Mouse (Mus musculus) kidney, embryonic 14.5 days (tissue): ENCODE data around the gene Ccdc28b. TPM values are rescaled to one million over a fixed set of nuclear protein-coding genes. Genes with fewer than 3 reads are reported as not detected.
A peak's percentile ranks its signal among the peaks of the same experiment; 100 is the strongest.

Source experiments
- ATAC-seq: fragments of 200-750 bp; cut with Nextera tagmentation; 2 replicates; pipeline ENCODE4 v1.8.0; 2017; ENCODE audit warnings: moderate number of reproducible peaks, mild to moderate bottlenecking, moderate TSS enrichment, moderate library complexity; ENCODE audit not compliant: low FRiP score, low TSS enrichment
- H3K27ac ChIP-seq: fragments of 300-500 bp; sonication (generic); 2 replicates; pipeline ENCODE4 v1.5.1; 2014; ENCODE audit warnings: low read depth, mild to moderate bottlenecking, low read length, moderate library complexity, mixed read lengths
- H3K27me3 ChIP-seq: fragments of 300-500 bp; sonication (generic); 2 replicates; pipeline ENCODE4 v1.6.1; 2014; ENCODE audit warnings: mild to moderate bottlenecking, low read length; ENCODE audit not compliant: control insufficient read depth, insufficient read depth
- H3K36me3 ChIP-seq: fragments of 300-500 bp; sonication (generic); 2 replicates; pipeline ENCODE4 v1.6.1; 2014; ENCODE audit warnings: low read length, mixed read lengths; ENCODE audit not compliant: control insufficient read depth, insufficient read depth
- H3K4me1 ChIP-seq: fragments of 300-500 bp; sonication (generic); 2 replicates; pipeline ENCODE4 v1.6.1; 2014; ENCODE audit warnings: low read length, mixed read lengths; ENCODE audit not compliant: control insufficient read depth, insufficient read depth
- H3K4me2 ChIP-seq: fragments of 300-500 bp; sonication (generic); replicated peaks from 2 replicates; pipeline ENCODE4 v1.6.1; 2014; ENCODE audit warnings: low read depth, mild to moderate bottlenecking, low read length
- H3K4me3 ChIP-seq: fragments of 300-500 bp; sonication (generic); 2 replicates; pipeline ENCODE4 v1.5.1; 2014; ENCODE audit warnings: mild to moderate bottlenecking, low read length
- H3K9ac ChIP-seq: fragments of 300-500 bp; sonication (generic); 2 replicates; pipeline ENCODE4 v1.6.1; 2014; ENCODE audit warnings: low read depth, mild to moderate bottlenecking, low read length, moderate library complexity
- H3K9me3 ChIP-seq: fragments of 300-500 bp; sonication (generic); 2 replicates; pipeline ENCODE4 v1.6.1; 2016; ENCODE audit warnings: low read length; ENCODE audit not compliant: control insufficient read depth
- WGBS: fragments of 180-500 bp; shearing (Covaris S2); extraction: QIAGEN DNeasy Blood & Tissue Kit; methylation state at CpG from one replicate; pipeline ENCODE4 v1.1.7; 2014; 5-methylcytosine and 5-hydroxymethylcytosine counted together
- polyA plus RNA-seq: library from polyadenylated mRNA; unstranded; fragments of >200 nt; fragmentation: Nextera tagmentation; extraction: Ambion mirVana; gene quantifications from 2 replicates; pipeline ENCODE4 v1.2.1, GENCODE M21; 2014

Ccdc28b gene
- polyA plus RNA-seq, 1 experiment from 2014 or later, result 48.6 TPM

- H3K27ac ChIP-seq, result no peak overlapping the region
- no peak overlapping the region for H3K9ac ChIP-seq
- H3K36me3 ChIP-seq, result no peaks in the 10 kb centered on the region
- H3K4me2 ChIP-seq, result no peak overlapping the region
- WGBS, result 82% methylated on average over 1 of the region's 1 CpGs
- no peaks in the 10 kb centered on the region for H3K27me3 ChIP-seq
- no peaks in the 10 kb centered on the region for H3K9me3 ChIP-seq
- H3K4me1 ChIP-seq, result peaks cover 12% of the 10 kb centered on the region
- ATAC-seq, result no peak
- H3K4me3 ChIP-seq, result no peak overlapping the region
Measured at GRCm38 (mm10) chr4:129582251-129582650, 41.5 kb downstream of the Ccdc28b start.

- Histone ChIP-seq H3K9me3 (no peaks in the 10 kb centered on the region), H3K4me3 (no peak overlapping the region), H3K27ac (no peak overlapping the region), H3K36me3 (no peaks in the 10 kb centered on the region), H3K9ac (no peak overlapping the region), H3K4me2 (no peak overlapping the region), H3K27me3 (no peaks in the 10 kb centered on the region), H3K4me1 (peaks cover 14% of the 10 kb centered on the region)
- no peak for ATAC-seq
- WGBS, result 62% methylated on average over 7 of the region's 7 CpGs
Measured at GRCm38 (mm10) chr4:129580347-129580746, 43.4 kb downstream of the Ccdc28b start.

GRCm38 (mm10) chr4:129578466-129578865, 45.3 kb downstream of the Ccdc28b start, which contains the start of gene Fam167b:
Gene Fam167b, minus strand, starts transcription at chr4:129578549.
- Histone ChIP-seq H3K36me3 (no peaks in the 10 kb centered on the region), H3K4me2 (peak within 1 kb of the TSS; percentile 30), H3K27ac (peak within 1 kb of the TSS; percentile 17; the same call in 1 of the 2 replicates), H3K9ac (peak within 1 kb of the TSS; percentile 23; the same call in 1 of the 2 replicates), H3K4me3 (peak within 1 kb of the TSS; percentile 3; the same call in 1 of the 2 replicates), H3K9me3 (no peaks in the 10 kb centered on the region), H3K27me3 (no peaks in the 10 kb centered on the region), H3K4me1 (peaks cover 10% of the 10 kb centered on the region)
- 82% methylated on average over 5 of the region's 5 CpGs for WGBS
- no peak for ATAC-seq

GRCm38 (mm10) chr4:129577688-129578087, 46.1 kb downstream of the Ccdc28b start:
- whole genome bisulfite sequencing, result 80% methylated on average over 7 of the region's 7 CpGs
- H3K4me3 ChIP-seq, result no peak overlapping the region; the same call in 1 of the 2 replicates
- peak overlapping the region; percentile 17; the same call in 1 of the 2 replicates for H3K27ac ChIP-seq
- no peak overlapping the region; the same call in 1 of the 2 replicates for H3K4me2 ChIP-seq
- H3K9ac ChIP-seq, result peak overlapping the region; percentile 23; the same call in 1 of the 2 replicates
- ATAC-seq, result no peak
- no peaks in the 10 kb centered on the region for H3K9me3 ChIP-seq
- no peaks in the 10 kb centered on the region for H3K27me3 ChIP-seq
- no peaks in the 10 kb centered on the region for H3K36me3 ChIP-seq
- H3K4me1 ChIP-seq, result peaks cover 10% of the 10 kb centered on the region

- H3K9me3 ChIP-seq, result no peaks in the 10 kb centered on the region
- WGBS, result 37% methylated on average over 21 of the region's 21 CpGs
- H3K9ac ChIP-seq, result peak overlapping the region; percentile 9; the same call in 1 of the 2 replicates
- no peaks in the 10 kb centered on the region for H3K36me3 ChIP-seq
- ATAC-seq, result no peak
- H3K4me2 ChIP-seq, result peak overlapping the region; percentile 30
- H3K4me1 ChIP-seq, result peaks cover 10% of the 10 kb centered on the region
- no peak overlapping the region; the same call in 1 of the 2 replicates for H3K27ac ChIP-seq
- H3K4me3 ChIP-seq, result peak overlapping the region; percentile 3; the same call in 1 of the 2 replicates
- no peaks in the 10 kb centered on the region for H3K27me3 ChIP-seq
Measured at GRCm38 (mm10) chr4:129576863-129577491, 46.8 kb downstream of the Ccdc28b start.

GRCm38 (mm10) chr4:129575171-129575844, 48.4 kb downstream of the Ccdc28b start:
- 0 out of 2 replicates have a peak overlapping the region, but pooled peaks have one; percentile 12 for H3K4me2 ChIP-seq
- H3K27me3 ChIP-seq, result no peaks in the 10 kb centered on the region
- H3K9me3 ChIP-seq, result no peaks in the 10 kb centered on the region
- WGBS, result 17% methylated on average over 7 of the region's 8 CpGs
- no peaks in the 10 kb centered on the region for H3K36me3 ChIP-seq
- ATAC-seq, result 0 out of 2 replicates have a peak, but pooled peaks have one; percentile 26
- peak overlapping the region; percentile 55; the same call in 1 of the 2 replicates for H3K27ac ChIP-seq
- H3K4me1 ChIP-seq, result peaks cover 7% of the 10 kb centered on the region
- H3K4me3 ChIP-seq, result no peak overlapping the region
- no peak overlapping the region for H3K9ac ChIP-seq

- Histone ChIP-seq H3K9ac (no peak within 1 kb of the TSS), H3K36me3 (no peaks in the 10 kb centered on the region), H3K4me2 (no peak within 1 kb of the TSS), H3K4me1 (peaks cover 7% of the 10 kb centered on the region), H3K4me3 (no peak within 1 kb of the TSS), H3K9me3 (no peaks in the 10 kb centered on the region), H3K27ac (peak within 1 kb of the TSS; percentile 14; the same call in 1 of the 2 replicates), H3K27me3 (no peaks in the 10 kb centered on the region)
- 91% methylated on average over 8 of the region's 8 CpGs for WGBS
- no peak for ATAC-seq
Measured at GRCm38 (mm10) chr4:129573430-129573829, 50.3 kb downstream of the Ccdc28b start, which contains the start of gene Lck. Gene Lck, minus strand, starts transcription at chr4:129573641.

- Histone ChIP-seq H3K4me2 (no peak overlapping the region), H3K9me3 (no peaks in the 10 kb centered on the region), H3K27ac (no peak overlapping the region), H3K4me3 (no peak overlapping the region), H3K36me3 (no peaks in the 10 kb centered on the region), H3K9ac (no peak overlapping the region), H3K4me1 (peaks cover 7% of the 10 kb centered on the region), H3K27me3 (no peaks in the 10 kb centered on the region)
- 83% methylated on average over 4 of the region's 4 CpGs for WGBS
- ATAC-seq, result no peak
Measured at GRCm38 (mm10) chr4:129573093-129573370, 50.7 kb downstream of the Ccdc28b start.
